Mouse (Mus musculus): ENCODE measurements around the gene Slc22a6. TPM values are rescaled to one million over a fixed set of nuclear protein-coding genes. Genes with fewer than 3 reads are reported as not detected.
A peak's percentile ranks its signal among the peaks of the same experiment; 100 is the strongest.

The Slc22a6 gene
- total RNA-seq, 2 experiments from 2014 or later, result not detected

- peak; percentile 69 for ATAC-seq (replicated peaks; ENCODE audit: poor library complexity)
These were observed 55.7 kb downstream of the Slc22a6 start for GRCm38 (mm10) chr19:8673336-8674063.

Other genes starting within 250 kb of the Slc22a6 start
- gene Slc22a30, start 212.9 kb upstream of the Slc22a6 start, total RNA-seq (2015), result not detected in 2 replicates
- gene Slc22a30, start 212.9 kb upstream of the Slc22a6 start, total RNA-seq (2017), result not detected in 2 replicates
- gene Slc22a8, start 26.8 kb upstream of the Slc22a6 start, total RNA-seq (2015), result not detected in 2 replicates
- not detected in 2 replicates for gene Slc22a8, start 26.8 kb upstream of the Slc22a6 start, total RNA-seq (2017)
- 0.02 TPM in 1 of 2 replicates, not detected in the other for gene Chrm1, start 45.8 kb downstream of the Slc22a6 start, total RNA-seq (2015)
- not detected in 2 replicates for gene Chrm1, start 45.8 kb downstream of the Slc22a6 start, total RNA-seq (2017)
- 69.3 and 73.0 TPM in 2 replicates for gene Slc3a2, start 105.3 kb downstream of the Slc22a6 start, total RNA-seq (2015)
- 84.0 and 87.7 TPM in 2 replicates for gene Slc3a2, start 105.3 kb downstream of the Slc22a6 start, total RNA-seq (2017)
- gene Wdr74, start 117.8 kb downstream of the Slc22a6 start, total RNA-seq (2015), result 111 and 112 TPM in 2 replicates
- 102 TPM in 2 replicates for gene Wdr74, start 117.8 kb downstream of the Slc22a6 start, total RNA-seq (2017)
- 1.2 and 4.4 TPM in 2 replicates for gene 1700092M07Rik, start 122.7 kb downstream of the Slc22a6 start, total RNA-seq (2015)
- not detected in 2 replicates for gene 1700092M07Rik, start 122.7 kb downstream of the Slc22a6 start, total RNA-seq (2017)
- 32.5 and 45.3 TPM in 2 replicates for gene Stx5a, start 123.4 kb downstream of the Slc22a6 start, total RNA-seq (2015)
- 54.1 and 54.8 TPM in 2 replicates for gene Stx5a, start 123.4 kb downstream of the Slc22a6 start, total RNA-seq (2017)
- 339 and 367 TPM in 2 replicates for gene Nxf1, start 139.0 kb downstream of the Slc22a6 start, total RNA-seq (2015)
- gene Nxf1, start 139.0 kb downstream of the Slc22a6 start, total RNA-seq (2017), result 76.5 and 91.9 TPM in 2 replicates
- gene Tmem223, start 153.0 kb downstream of the Slc22a6 start, total RNA-seq (2015), result 64.4 and 69.2 TPM in 2 replicates
- gene Tmem223, start 153.0 kb downstream of the Slc22a6 start, total RNA-seq (2017), result 36.2 and 37.0 TPM in 2 replicates
- gene Tmem179b, start 156.4 kb downstream of the Slc22a6 start, total RNA-seq (2015), result 109 and 124 TPM in 2 replicates
- gene Tmem179b, start 156.4 kb downstream of the Slc22a6 start, total RNA-seq (2017), result 73.9 and 87.1 TPM in 2 replicates
- gene Taf6l, start 168.4 kb downstream of the Slc22a6 start, total RNA-seq (2015), result 5.8 and 6.4 TPM in 2 replicates
- 9.7 and 12.8 TPM in 2 replicates for gene Taf6l, start 168.4 kb downstream of the Slc22a6 start, total RNA-seq (2017)
- 142 and 164 TPM in 2 replicates for gene Polr2g, start 180.5 kb downstream of the Slc22a6 start, total RNA-seq (2015)
- 68.1 and 83.9 TPM in 2 replicates for gene Polr2g, start 180.5 kb downstream of the Slc22a6 start, total RNA-seq (2017)
- 1.8 and 2.8 TPM in 2 replicates for gene Zbtb3, start 184.5 kb downstream of the Slc22a6 start, total RNA-seq (2015)
- 2.1 and 2.4 TPM in 2 replicates for gene Zbtb3, start 184.5 kb downstream of the Slc22a6 start, total RNA-seq (2017)
- gene Ttc9c, start 201.3 kb downstream of the Slc22a6 start, total RNA-seq (2015), result 29.0 and 31.0 TPM in 2 replicates
- gene Ttc9c, start 201.3 kb downstream of the Slc22a6 start, total RNA-seq (2017), result 65.6 and 73.3 TPM in 2 replicates
- gene Hnrnpul2, start 202.0 kb downstream of the Slc22a6 start, total RNA-seq (2015), result 56.7 and 59.5 TPM in 2 replicates
- 64.7 and 77.8 TPM in 2 replicates for gene Hnrnpul2, start 202.0 kb downstream of the Slc22a6 start, total RNA-seq (2017)
- 0.76 TPM in 1 of 2 replicates, not detected in the other for gene AC129217.1, start 211.7 kb downstream of the Slc22a6 start, total RNA-seq (2015)
- not detected in 2 replicates for gene AC129217.1, start 211.7 kb downstream of the Slc22a6 start, total RNA-seq (2017)
- gene Bscl2, start 219.4 kb downstream of the Slc22a6 start, total RNA-seq (2015), result 58.3 and 63.4 TPM in 2 replicates
- 28.8 and 31.6 TPM in 2 replicates for gene Bscl2, start 219.4 kb downstream of the Slc22a6 start, total RNA-seq (2017)
- gene Gng3, start 221.2 kb downstream of the Slc22a6 start, total RNA-seq (2015), result 0.07 and 0.22 TPM in 2 replicates
- not detected in 2 replicates for gene Gng3, start 221.2 kb downstream of the Slc22a6 start, total RNA-seq (2017)
- not detected in 2 replicates for gene Lrrn4cl, start 232.7 kb downstream of the Slc22a6 start, total RNA-seq (2015)
- gene Lrrn4cl, start 232.7 kb downstream of the Slc22a6 start, total RNA-seq (2017), result 0.88 TPM in 1 of 2 replicates, not detected in the other

Data from megakaryocyte progenitor cell, adult 5-6 weeks (primary cell).